Mouse (Mus musculus) adrenal gland, postnatal 10 days (tissue): ENCODE data around the gene Polr2i. TPM values are rescaled to one million over a fixed set of nuclear protein-coding genes. Genes with fewer than 3 reads are reported as not detected.
"Not testable (repeated sequence)": the region's sequence is repeated elsewhere in the genome, so short reads cannot be mapped to it uniquely, and the experiment has no call there.

Experiments used
- DNase-seq: peaks from one replicate; pipeline ENCODE4 v3.0.0; 2021; ENCODE audit warnings: mixed read lengths
- total RNA-seq, 2 experiments: library from RNA; stranded (reverse); gene quantifications; 2 replicates each; pipeline ENCODE4 v1.2.3; 2021

Polr2i gene
- total RNA-seq, 2 experiments from 2014 or later = 103 to 108 TPM

DNA sequence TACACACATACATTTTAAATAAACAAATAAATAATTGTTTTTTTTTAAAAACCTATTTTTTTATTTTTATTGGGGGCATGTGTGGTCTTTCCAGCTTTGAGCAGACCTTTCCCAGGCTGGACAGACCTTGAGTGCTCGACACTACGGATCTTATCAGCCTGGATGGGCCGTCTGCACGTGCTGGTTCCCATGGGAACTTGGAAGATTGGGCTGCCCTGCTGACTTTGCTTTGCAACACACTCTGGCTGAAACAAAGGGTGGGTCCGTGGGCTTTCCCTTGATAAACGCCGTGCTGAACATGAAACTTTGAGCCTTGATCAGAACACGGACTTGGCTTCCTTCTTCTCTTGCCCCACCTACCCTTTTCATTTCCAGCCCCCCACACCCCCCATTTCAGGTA lies 27.4 kb upstream of the Polr2i start:
- DNase-seq = peak; percentile 63

DNA sequence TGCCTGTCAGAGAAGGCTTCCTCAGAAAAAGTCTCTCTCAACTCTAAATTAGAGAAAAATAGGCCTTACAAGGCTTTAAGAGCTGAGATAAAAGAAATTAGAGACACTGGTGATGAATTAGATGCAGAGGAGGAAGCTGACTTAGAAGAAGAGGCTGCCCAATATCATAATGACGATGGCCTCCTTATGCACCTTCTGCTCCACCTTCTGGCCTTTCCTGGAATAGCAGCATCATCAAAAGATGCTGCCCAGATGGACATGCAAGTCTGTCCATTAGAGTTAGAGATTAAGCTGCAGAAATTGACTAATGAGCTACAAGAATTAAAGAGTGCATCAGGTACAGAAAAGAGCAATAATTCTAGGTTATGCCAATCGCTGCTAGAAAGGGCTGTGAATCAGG lies 26.4 kb upstream of the Polr2i start:
- peak; percentile 82 for DNase-seq

DNA sequence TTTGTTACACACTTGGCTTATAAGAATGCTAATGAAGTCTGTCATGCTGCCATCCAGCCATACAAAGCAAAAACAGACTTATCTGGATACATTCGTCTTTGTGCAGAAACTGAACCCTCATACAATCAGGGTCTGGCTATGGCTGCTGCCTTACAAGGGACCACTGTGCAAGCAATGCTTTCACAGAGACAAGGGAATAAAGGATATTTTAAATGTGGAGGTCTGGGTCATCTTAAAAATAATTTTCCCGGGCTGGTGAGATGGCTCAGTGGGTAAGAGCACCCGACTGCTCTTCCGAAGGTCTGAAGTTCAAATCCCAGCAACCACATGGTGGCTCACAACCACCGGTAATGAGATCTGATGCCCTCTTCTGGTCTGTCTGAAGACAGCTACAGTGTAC lies 25.4 kb upstream of the Polr2i start:
- not testable (repeated sequence) for DNase-seq

DNA sequence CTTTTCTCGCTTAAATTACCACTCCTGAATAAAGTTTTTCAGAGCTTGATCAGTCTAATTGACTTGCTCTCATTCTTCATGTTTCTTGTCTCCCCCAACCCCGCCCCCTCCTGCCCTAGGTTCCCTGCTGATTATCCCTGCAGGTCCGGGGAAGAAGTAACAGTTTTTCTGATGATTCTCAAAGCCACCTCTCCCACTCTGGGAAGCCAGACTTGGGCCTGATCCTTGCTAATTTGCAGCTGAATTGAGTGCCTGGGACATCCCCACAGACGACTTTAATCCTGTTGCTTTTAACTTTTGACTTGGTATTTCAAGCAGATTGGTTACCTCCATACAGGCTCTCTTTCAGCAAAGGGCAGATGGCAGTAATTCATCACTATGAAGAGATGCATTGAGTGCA lies 20.7 kb upstream of the Polr2i start:
- no peak for DNase-seq

DNA sequence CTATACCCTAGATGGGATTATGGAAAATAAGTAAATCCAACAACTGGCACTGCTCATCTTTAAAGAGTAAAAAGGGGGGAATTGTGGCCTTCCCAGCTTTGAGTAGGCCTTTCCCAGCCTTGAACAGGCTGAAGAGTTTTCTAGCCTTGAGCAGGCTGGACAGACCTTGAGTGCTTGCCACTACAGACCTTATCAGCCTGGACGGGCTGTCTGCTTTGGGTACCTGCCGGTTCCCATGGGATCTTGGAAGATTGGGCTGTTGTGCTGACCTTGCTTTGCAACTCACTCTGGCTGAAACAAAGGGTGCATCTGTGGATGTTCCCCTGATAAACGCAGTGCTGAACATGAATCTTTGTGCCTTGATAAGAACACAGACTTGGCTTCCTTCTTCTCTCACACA lies 17.9 kb upstream of the Polr2i start:
- peak; percentile 40 for DNase-seq

DNA sequence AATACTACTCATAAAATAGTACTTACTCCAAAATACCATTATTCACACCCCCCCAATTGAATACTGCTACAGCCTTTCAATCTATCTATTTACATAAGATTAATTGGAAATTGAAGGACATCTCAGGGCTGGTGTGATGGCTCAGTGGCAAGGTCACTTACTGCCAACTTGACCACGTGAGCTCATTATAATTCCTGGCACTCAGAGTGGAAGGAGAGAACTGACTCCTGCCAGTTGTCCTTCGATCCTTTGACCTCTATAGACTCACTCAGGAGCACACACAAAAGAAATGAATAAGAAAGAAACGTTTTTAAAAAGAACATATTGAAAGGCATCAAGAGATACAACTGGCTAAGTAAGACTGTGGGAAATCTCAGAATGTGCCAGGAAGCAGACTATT lies 15.9 kb upstream of the Polr2i start:
- DNase-seq = no peak

DNA sequence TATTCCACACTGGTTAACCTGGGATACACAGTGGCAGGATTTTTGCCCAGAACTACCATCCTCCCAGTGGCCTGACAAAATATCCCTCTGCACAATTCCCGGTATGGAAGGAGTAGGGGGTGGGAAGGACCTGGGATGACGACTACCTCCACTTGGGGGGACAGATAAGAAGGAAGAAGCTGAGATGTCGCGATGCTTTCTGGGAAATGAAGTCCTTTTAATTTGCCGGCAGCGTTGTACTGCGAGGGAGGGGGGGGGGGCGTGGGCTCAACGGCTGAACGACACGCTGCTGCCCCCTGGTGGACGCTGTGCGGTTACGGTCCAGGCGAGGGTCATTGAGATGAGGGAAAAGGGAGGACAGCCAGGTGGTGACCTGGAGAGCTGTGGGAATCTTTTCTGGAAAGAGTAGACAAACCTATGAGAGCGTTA lies 15.0 kb upstream of the Polr2i start:
- peak; percentile 87 for DNase-seq

DNA sequence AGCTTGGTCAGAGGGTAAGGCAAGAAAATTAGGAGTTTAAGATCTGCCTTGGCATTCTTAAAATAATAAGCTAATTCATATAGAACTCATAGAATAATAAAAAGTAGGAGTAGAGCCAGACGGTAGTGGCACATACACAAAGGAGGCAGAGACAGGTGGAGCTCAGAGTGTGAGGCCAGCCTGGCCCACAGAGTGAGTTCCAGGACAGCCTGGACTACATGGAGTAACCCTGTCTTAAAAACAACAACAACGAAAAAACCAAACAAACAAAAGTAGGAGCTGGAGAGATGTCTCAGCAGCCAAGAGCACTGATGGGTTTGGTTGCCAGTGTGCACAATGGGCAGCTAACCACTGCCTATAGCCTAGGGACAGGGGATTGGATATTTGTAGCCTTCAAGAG lies 14.5 kb upstream of the Polr2i start:
- no peak for DNase-seq

DNA sequence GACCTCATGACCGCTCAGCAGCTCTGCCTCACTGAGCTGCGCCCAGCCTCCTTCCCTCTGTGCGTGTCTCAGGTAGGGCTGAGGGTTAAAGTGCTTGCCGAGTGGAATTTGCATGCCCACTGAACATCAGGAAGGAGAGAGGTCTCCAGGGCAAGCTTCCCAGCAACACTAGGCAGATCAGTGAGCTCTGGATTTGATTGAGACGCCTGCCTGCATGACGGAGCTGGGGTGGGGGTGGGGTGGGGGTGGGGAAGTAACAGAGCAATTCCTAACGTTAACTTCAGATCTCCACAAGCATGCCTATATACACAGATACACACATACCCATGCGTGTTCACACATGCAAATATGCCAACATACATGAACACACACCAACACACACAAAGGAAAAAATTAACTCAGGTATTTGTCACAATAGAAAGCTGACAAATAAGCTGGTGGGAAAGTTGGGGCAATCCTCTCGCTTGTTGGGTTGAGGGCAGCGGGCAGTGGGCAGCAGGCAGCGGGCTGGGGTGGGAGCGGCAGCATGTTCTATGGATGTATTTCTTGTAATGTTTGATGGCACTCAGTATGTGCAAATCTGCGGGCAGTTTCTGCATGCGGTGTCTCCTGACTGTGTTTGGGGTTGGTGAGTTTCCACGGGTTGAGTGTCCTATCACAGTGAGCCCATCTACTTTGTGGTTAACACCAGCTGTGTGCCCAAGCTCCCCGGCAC lies 12.3 kb upstream of the Polr2i start:
- DNase-seq = peak; percentile 78

DNA sequence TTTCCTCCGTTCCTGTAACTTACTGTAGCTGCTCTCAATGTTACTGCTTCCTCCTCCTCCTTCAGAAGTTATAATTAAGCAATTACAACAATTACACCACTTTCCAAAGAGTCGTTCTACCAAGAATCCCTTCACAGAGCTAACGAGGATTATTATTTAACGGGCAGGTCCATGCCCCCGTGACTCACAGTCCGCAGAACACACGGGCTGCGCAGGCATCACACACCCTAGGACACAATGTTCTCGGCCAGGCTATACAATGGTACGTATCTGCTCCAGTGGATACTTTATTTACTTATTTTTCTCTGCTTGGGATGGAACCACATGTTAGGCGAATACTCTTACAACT lies 11.8 kb upstream of the Polr2i start:
- DNase-seq = no peak

DNA sequence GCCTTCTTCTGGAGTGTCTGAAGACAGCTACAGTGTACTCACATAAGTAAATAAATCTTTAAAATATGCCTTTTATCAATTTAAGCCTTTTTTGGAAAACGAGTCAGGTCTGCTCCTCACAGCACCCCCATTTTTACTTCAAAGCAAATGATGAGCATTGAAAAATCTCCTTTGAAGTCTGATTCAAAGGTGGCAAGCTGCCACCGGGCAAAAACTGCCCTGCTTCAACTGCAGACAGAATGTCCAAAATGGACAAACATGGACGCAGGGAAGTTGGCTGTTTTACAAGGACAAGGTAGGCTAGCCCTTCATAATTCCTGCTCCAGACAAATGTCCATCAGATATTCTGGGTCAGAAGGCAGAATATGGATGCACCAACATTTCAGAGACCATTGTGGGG lies 10.3 kb upstream of the Polr2i start:
- DNase-seq = peak; percentile 36

DNA sequence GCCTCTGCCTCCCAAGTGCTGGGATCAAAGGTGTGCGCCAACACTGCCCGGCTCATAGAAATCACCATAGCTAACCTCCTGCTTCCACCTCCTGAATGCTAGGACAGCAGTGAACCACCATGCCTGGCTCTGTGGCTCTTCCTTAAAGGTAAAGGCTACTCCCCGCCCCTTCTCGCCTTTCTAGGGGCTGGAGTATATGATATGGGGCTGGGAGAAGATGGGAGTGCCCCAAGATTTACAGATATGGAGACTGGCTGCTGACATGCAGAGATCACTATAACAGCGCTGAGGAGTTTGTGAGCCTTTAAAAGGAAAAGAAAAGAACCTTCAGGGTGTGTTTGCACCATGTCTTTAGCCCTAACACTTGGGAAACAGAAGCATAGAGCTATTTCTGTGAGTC lies 9.5 kb upstream of the Polr2i start:
- DNase-seq = no peak

DNA sequence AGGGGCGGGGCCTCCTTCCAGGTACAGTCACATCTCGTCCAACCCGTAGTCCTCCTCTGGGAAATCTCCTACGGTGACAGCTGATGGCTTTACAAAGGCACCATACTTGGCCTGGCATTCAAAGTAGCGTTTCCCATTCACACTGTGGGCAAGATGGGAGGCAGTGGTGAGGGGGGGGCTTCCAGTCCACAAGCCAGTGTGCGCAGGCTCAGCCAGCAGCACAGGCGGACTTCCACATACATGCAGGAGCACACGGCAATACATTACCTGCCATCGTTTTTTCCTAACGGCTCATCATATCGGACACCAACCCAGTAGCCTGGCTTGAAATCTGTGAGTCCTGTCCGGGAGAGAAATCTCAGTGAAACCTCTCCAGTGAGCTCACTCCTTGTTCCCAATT lies 7.5 kb upstream of the Polr2i start:
- DNase-seq = no peak

DNA sequence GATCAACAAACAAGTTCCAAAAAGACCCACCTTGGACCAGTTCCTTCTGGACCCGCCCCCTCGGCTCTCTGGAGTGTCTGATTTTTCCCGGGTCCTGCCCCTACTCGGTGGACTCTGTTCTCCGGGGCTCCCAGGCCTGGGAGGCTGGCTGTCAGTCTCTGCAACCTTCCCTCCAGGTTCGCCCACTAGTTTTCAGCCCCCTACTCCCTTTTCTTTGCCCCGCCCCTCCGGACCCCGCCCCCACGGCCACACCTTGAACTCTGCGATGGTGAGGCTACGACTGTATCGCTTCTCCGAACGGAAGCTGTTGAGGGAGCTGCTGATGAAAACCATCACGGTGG lies 450 bp upstream of the Polr2i start:
- no peak for DNase-seq

DNA sequence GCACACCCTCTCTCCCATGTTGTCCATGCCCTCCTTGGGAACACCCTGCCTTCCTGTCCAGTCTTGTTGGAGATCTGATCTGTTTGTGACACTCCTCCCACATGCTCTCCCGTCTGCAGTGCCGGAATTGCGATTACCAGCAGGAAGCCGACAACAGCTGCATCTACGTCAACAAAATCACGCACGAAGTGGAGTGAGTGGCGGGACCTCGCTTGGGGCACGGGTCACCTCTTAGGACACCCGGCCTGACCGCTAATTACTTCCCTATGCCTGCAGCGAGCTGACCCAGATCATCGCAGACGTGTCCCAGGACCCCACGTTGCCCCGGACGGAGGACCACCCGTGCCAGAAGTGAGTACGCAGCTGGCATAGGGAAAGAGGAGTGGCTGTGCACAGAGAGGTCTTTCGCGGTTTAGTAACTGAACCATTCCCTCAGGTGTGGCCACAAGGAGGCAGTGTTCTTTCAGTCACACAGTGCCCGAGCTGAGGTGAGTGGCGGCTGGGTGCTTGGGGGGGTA lies 942 bp downstream of the Polr2i start:
- peak; percentile 79 for DNase-seq

DNA sequence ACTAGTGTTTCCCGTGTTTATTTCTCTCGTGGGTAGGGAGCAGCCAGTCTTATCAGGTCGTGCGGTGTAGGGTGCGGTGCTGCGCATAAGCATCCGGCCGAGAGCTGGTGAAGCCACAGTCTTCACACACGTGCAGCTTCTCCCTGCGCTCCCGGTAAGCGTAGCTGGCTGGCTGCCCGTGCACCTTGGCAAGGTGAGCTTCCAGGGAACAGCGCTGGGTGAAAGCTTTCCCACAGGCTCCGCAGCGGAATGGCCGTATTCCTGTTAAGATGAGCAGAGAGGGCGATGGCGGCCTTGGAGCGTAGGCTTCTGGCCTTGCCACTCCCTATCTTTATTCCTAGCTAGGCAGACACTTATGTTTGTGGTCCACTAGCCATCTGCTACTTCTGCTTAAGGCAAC lies 1.6 kb downstream of the Polr2i start:
- DNase-seq = peak; percentile 25

DNA sequence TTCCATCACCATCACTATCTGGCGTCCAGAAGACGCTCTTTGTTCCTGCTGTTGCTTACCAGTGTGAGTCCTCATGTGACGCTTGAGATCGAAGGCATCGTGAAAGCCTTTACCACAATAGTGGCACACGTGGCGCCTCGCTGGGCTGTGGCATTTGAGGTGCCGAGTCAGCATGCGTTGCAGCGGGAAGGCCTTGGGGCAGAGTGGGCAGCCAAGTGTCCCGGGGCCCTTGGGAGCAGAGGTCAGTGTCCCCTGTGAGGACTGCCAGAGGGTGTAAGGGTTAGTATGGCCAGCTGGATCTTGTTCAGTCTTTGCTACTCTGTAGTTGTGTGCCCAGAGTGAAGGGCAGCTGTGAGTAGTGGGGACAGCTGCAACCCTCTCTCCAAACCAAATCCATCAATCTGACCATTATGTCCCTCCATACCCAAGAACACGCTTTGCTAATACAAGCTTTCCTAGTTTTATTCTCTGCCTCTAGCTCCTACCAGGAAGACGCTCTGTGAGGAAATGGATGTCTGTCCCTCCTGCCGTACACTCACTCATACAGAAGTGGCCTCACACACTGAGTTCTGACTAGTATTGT lies 2.6 kb downstream of the Polr2i start:
- DNase-seq = peak; percentile 59

DNA sequence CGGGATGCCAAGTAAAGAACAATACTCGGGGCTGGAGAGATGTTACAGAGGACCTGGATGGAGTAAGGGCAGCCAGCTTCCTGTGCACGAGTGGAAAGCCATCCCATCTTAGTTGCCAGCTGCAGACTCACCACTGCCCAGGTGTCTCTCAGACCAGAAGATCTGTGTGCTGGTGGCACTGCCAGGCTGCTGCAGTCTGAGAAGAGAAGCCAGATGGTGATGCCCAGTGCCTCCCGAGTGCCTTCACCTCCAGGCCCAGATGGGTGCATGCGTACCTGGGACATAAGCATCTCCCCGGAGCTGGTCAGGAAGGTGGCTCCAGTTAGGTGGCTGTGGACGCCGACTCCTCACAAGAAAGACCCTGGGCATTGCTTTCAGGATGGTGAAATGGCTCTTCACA lies 3.3 kb downstream of the Polr2i start:
- no peak for DNase-seq

DNA sequence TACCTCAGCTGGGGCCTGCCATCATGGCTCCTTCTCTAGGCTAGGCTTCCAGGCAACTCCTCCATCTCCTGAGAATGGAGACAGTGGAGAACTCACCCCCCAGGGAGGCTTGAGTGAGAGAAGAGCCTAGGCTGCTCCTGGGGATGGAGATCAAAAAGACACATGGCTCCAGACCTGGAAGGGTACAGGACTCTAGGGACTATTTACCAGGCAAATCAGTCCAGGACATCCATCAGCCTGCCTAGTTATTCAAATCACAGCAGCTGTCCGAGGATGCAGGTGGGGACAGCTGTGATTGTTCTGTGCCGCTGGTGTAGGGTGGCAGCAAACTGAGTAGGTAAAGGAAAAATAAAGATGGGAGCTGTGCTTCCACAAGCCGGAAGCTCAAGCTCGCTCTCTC lies 3.9 kb downstream of the Polr2i start, which contains the start of gene Ovol3:
Gene Ovol3, minus strand, starts transcription at position 101 of the 400 bp plus-strand sequence.
- DNase-seq = no peak

DNA sequence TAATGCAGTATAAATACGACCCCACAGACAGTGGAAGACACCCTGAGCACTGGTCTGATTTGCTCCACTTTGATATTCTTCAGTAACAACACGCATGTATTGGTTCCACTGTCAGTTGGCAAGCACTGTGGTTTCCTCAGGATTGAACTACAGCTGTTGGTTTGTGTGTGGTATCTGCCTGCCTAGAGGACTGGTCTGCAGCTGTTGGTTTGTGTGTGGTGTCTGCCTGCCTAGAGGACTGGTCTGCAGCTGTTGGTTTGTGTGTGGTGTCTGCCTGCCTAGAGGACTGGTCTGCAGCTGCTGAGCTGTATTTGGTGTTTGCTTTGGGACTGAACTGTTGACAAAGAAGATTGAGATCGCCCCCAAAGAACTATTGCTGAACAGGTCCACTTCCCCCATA lies 5.6 kb downstream of the Polr2i start:
- DNase-seq = not testable (repeated sequence)

DNA sequence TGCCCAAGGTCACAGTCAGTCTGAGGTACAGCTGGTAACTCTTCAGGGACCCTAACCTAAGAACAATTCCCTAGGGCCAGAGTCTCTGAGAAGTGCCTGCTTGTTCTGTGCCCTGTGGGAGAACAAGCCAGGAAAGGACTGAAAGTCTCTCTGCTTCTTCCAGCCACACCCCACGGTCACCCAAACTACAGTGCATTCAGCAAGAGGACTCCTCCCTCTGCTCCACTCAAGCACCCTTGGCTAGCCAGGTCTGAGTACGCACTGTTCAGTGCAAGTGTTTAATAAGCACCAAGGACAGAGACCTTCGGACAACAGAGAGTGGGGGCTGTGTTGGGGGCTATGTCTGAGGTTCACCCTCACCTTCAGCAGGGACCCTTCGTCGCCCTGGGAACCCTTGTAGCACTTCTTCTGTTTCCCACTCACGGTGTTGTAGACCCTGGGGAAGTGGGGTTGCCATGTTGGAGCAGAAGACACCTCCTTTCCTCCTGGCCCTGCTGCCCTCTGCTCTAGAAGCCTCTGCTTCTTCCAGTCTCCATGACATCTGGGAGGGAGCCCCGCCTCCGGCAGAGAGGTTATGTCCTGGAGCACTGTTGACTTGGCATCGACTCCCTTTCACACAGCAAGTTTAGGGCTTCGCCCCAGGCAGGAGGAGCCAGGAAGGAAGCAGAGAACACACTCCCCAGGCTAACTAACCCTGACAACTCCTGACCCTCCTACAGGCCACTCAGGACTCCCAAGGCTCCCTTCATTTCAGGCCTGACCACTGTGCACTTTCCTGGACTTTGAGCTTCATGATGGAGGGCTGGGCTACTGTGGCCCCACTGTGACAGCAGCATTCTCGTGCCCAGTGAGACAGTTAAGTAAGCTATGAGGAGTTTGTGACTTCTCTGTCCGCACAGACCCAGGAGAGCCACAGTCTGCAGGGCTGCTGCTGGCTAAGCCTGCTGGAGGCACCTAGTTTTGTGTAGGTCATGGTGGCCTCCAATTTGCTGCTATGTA lies 20.5 kb downstream of the Polr2i start:
- peak; percentile 78 for DNase-seq

DNA sequence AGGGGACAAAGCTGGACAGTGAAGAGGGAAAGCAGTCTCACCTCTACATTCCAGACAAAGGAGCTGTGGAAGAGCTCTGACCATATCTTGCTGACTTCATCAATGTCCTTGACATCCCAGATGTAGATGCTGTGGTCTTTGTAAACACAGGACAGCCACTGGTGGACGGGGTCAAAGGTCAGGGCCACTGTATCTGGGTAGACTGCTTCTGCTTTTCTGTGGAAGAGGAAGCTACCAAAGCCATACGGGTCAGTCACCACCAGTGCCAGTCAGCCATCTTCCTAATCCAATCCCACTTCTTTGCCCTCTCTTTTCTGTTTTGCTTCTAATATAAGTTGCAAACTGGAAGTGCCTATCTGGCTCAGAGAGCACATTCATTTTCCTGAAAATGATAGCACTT lies 33.3 kb downstream of the Polr2i start:
- no peak for DNase-seq

DNA sequence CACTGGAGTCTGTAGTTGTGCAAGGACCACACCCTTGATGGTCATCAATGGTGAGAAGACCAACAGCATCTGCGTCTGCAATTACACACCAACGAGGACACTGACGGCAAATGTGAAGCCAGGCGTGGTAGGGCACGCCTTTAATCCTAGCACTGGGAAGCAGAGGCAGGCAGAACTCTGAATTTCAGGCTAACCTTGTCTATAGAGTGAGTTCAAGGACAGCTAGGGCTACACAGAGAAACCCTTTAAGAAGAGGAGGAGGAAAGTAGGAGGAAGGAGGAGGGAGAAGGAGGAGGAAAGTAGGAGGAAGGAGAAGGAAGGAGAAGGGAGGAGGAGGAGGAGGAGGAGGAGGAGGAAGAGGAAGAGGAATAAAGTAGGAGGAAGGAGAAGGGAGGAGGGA lies 33.8 kb downstream of the Polr2i start:
- DNase-seq = no peak
